Mouse (Mus musculus): ENCODE measurements around the gene Grik5.
"Not testable (repeated sequence)": the region's sequence is repeated elsewhere in the genome, so short reads cannot be mapped to it uniquely, and the experiment has no call there.

Gene Grik5

DNA sequence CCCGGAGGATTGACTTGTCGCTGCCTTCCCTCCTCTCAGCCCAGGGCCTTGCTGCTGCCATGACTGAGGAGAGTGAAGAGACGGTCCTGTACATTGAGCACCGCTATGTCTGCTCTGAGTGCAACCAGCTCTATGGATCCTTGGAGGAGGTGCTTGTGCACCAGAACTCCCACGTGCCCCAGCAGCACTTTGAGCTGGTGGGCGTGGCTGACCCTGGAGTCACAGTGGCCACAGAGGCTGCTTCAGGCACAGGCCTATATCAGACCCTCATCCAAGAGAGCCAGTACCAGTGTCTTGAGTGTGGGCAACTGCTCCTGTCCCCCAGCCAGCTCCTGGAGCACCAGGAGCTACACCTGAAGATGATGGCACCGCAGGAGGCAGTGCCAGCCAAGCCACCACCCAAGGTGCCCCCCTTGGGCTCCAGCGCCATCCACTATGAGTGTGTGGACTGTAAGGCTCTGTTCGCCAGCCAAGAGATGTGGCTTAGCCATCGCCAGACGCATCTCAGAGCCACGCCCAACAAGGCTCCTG lies 7.4 kb upstream of the Grik5 start:
- no peak for DNase-seq (ENCODE audit: low spot score in 2 of 2)

DNA sequence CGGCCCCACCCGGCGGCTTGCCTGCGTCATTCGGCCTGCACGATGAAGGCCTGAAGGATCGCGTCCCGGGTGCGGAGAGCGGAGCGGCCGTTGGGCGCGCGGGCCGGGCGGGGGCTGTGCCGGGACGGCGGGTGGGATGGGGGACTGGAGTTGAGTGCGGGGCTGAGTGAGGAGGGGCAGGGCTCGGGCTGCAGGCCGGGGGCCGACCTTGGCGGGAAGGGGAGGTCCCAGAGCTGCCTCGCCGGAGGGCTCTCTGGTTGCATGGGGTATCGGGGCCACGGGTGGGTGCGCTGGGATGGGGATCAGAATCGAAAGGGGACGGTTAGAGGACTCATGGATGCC lies 5.2 kb upstream of the Grik5 start:
- DNase-seq (ENCODE audit: low spot score in 2 of 2), result no peak

GRCm38 (mm10) chr7:25076663-25077413 lies 4.7 kb upstream of the Grik5 start:
- DNase-seq (ENCODE audit: low spot score in 2 of 2), result peak; percentile 91 to 97

GRCm38 (mm10) chr7:25076296-25076662 lies 4.1 kb upstream of the Grik5 start:
- DNase-seq (ENCODE audit: low spot score in 2 of 2), result peak in 1 of 2 experiments; percentile 46

GRCm38 (mm10) chr7:25073924-25074323 lies 1.8 kb upstream of the Grik5 start:
- DNase-seq (ENCODE audit: low spot score in 2 of 2), result no peak

- peak in 1 of 2 experiments; percentile 37 for DNase-seq (ENCODE audit: low spot score in 2 of 2)
These were observed 707 bp upstream of the Grik5 start for GRCm38 (mm10) chr7:25072716-25073390.

DNA sequence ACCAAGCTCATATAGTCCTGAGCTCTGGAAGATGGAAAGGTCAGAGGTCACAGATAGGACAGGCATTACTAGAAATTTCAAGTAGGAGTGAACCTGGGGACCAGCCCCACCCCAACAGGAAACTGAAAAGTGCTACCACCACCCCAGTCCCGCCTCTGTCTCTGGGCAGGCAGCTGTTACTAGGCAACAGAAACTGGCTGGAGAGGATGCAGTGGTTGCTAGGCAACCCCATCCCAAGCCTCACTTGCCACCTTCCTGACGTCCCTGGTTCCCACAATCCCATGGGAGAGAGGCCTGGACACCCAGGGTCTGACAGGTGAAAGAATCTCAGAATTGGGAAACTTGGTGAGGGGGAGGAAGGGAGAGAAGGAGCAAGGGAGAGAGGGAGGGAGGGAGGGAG lies 3.4 kb downstream of the Grik5 start:
- no peak for DNase-seq (ENCODE audit: low spot score in 2 of 2)

DNA sequence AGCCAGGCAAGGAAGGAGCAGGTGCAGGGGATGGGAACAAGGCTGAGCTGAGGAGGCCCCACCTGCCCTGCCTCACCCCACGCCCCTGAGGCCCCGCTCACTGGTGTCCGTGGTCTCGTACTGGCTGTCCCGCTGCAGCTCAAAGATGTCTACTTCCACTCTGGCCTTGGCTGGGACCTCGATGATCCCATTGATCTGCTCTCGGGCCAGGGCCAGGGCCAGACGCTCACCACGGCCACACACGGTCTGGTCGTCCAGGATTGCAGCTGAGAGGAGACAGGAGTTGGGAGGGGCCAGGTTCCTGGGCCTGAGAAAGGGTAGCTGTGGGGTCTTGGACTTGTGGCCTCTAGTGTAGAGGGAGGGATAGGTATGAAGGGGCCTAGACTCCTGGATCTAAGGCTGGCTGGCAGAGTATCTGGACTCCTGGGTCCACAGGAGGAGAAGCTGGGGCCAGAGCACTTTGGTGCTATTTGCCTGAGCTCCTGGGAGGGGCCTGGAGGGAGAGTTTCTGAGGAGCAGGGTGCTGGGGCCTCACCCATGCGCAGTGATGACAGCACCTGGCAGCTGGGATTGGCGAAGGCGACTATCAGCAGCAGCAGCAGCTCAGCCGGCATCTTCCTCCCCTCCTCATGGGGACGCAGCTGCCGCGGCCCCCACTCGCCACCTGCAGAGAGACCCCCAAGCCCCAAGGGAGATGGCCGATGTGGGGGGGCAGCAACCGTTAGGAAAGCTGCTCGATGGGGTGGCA lies 4.1 kb downstream of the Grik5 start:
- no peak for DNase-seq (ENCODE audit: low spot score in 2 of 2)

GRCm38 (mm10) chr7:25067338-25067737 lies 4.8 kb downstream of the Grik5 start:
- no peak for DNase-seq (ENCODE audit: low spot score in 2 of 2)

DNA sequence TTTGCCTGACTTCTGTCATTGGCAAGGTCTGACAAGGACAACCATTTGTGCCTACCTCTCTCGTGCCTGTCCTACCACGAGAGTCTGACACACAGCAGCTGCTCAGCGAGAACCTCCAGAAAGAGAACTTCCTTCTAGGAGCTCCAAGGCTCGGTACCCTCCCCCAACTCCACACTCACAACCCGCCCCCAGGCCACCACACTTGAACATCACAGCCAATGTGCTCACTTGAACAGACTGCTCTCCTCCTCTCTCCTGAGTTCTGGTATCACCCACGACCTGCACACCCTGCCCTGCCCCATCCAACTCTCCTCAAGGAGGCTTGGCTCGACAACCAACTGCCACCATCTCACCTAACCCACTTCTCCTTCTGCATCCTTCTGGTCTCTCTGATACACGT lies 8.2 kb downstream of the Grik5 start:
- DNase-seq (ENCODE audit: low spot score in 2 of 2), result no peak

GRCm38 (mm10) chr7:25063346-25063745 lies 8.8 kb downstream of the Grik5 start:
- no peak for DNase-seq (ENCODE audit: low spot score in 2 of 2)

- no peak for DNase-seq (ENCODE audit: low spot score in 2 of 2)
These were observed 13.3 kb downstream of the Grik5 start for GRCm38 (mm10) chr7:25058836-25059235.

DNA sequence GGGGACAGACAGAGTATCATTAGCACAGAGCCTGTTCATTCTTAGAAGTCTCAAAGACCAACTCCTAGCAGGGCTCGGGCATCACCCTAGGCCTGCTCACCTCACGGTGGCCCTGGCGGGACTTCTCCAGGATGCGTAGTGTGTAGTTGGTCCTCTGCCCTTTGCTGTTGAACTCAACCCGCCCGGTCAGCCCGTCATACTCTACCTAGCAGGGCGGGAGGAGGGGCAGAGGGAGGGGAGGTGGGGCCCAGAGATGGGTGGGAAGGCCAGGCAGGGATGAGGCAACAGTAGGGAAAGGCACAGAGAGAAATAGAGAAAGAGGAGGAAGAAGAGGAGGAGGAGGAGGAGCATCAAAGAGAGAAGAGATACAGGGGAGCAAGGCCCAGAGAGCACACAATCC lies 13.8 kb downstream of the Grik5 start:
- DNase-seq (ENCODE audit: low spot score in 2 of 2), result no peak

DNA sequence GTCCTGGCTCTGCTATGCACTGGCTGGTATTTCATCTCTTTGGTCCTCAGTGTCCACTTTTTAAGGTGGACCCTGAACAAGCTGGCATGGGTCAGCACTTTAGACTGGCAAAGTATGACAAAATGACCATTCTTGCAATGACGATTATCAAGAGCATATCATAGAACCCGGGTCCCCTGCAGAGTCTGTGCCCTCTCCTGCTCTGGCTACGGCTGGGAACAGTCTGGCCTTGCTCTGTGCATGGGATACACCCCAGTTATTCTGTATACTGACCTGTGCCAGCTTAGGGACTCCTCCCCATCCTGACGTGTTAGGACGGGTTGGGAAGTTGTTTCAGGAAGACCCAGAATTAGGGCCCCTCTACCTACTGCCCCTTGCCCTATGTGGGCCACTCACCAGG lies 14.3 kb downstream of the Grik5 start:
- DNase-seq (ENCODE audit: low spot score in 2 of 2), result no peak

GRCm38 (mm10) chr7:25056951-25057350 lies 15.2 kb downstream of the Grik5 start:
- DNase-seq (ENCODE audit: low spot score in 2 of 2), result no peak

DNA sequence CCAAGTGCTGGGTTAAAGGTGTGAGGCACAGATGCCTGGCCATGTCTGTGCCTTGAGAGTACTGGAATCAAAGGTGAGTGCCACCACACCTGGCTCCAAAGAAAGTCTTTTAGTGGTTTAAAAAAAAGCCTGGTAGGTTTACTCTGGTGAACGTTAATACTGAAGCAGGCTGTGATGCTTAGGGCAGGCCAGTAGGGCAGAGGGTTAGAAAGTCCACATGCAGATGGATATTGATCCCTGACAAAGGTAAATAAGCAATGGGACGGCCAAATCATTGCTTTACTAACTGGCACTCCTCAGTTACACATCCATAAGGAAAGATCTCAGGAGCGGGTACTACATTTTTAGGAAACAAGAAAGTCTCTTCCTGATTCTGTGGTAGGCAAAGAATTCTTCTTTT lies 19.6 kb downstream of the Grik5 start:
- DNase-seq (ENCODE audit: low spot score in 2 of 2), result no peak

- DNase-seq (ENCODE audit: low spot score in 2 of 2), result no peak
These were observed 22.7 kb downstream of the Grik5 start for GRCm38 (mm10) chr7:25049295-25049930.

- DNase-seq (ENCODE audit: low spot score in 2 of 2), result no peak
These were observed 24.8 kb downstream of the Grik5 start for GRCm38 (mm10) chr7:25047363-25047762.

- DNase-seq (ENCODE audit: low spot score in 2 of 2), result not testable (repeated sequence)
These were observed 27.5 kb downstream of the Grik5 start for GRCm38 (mm10) chr7:25044599-25044998.

DNA sequence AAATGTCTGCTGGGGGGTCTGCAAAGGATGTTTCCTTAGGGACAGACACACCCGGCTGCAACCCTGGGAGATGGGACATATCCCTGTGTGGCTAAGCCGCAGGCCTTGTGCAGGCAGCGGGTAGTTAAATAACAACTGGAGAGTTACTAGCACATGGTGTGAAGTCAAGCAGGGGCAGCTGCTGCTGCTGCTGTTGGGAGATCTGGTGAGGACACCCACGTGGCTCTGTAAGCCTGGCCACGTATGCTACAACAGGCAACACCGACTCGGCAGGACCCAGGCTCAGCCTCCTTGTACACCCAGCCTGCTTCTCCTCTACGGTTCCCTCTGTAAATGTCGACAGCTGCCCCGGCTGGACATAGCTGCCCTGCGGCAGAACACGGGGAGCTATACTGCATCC lies 30.2 kb downstream of the Grik5 start:
- DNase-seq (ENCODE audit: low spot score in 2 of 2), result no peak

GRCm38 (mm10) chr7:25035916-25036315 lies 36.2 kb downstream of the Grik5 start:
- peak; percentile 62 to 84 for DNase-seq (ENCODE audit: low spot score in 2 of 2)

DNA sequence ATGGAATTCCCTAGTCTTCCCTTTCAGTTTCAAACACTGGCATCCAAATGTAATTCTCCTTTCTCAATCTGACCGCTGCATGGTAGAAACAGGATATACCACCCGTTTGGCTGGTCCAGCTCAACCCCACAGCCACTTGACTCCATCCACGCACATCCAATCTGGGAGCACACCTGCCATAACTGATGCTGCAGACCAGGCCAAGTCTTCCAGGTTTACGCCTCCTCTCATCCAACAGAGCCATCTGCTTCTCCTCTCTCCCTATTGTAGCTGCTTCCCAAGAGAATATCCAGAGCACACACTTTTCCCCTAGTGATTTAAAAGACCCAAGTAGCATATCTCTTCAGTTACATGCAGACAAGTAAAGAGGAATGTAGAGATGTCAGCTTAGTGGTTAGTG lies 37.4 kb downstream of the Grik5 start:
- no peak for DNase-seq (ENCODE audit: low spot score in 2 of 2)
